Mouse (Mus musculus) spleen, postnatal 4 days (tissue): ENCODE measurements around the gene Ifi204.
"Not testable (repeated sequence)": the region's sequence is repeated elsewhere in the genome, so short reads cannot be mapped to it uniquely, and the experiment has no call there.

Experiments used
- DNase-seq, 2 experiments: peaks; one replicate each; pipeline ENCODE4 v3.0.0; 2022; ENCODE audit warnings: low spot score in 2 of 2

The Ifi204 gene

DNA sequence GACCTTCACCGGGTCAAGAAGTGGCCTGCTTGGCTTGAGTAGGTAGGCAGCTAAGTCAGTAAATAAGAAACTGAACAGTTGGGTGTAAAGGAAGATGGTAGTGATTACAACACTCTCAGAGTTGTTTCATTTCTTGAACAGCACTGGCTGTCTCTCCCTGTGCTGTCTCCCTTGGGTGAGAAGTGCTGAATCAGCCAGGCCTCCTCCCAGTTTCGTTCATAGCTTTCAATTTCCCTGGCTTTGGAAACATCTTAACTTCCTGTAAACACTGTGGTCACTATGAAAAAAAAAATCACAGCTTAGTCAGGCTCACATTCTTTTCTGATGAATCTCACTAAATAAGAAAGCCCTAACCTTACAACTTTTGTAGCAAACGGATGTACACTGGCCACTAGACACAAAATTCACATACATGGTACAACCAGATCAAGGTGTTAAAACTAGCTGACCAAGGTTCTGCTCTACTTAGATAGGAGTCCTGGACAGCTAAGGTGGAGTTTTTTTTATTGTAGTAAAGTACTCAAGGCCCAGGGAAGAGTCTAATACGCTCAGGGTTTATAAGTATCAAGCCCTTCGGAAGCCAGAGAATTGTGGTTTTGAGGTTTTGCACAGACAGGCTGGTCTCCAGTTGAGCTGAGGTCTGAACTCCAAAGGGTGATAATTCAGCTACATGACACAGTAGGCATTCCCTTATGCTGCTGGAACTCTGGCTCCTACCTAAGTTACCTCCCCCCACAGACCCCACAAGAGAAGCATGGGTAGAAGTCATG is at the start of gene Ifi204:
TSS of gene Ifi204 (minus strand) at position 96 of the 770 bp plus-strand sequence.
- DNase-seq, result not testable (repeated sequence)

DNA sequence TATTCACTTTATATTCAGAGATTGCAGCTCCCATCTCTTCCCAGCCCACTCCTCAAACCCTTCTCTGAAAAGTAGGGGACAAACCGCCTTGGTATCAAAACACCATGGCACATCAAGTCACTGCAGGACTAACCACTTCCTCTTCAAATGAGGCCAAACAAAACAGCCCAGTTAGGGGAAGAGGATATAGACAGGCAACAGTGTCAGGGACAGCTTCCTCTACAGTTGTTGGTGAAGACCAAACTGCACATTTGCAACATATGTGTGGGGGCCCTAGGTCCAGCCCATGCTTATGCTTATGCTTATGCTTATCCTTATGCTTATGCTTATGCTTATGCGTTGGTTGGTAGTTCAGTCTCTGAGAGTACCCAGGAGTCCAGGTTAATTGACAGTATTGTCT is 42.6 kb upstream of the Ifi204 start:
- DNase-seq, result peak; percentile 22 to 58

DNA sequence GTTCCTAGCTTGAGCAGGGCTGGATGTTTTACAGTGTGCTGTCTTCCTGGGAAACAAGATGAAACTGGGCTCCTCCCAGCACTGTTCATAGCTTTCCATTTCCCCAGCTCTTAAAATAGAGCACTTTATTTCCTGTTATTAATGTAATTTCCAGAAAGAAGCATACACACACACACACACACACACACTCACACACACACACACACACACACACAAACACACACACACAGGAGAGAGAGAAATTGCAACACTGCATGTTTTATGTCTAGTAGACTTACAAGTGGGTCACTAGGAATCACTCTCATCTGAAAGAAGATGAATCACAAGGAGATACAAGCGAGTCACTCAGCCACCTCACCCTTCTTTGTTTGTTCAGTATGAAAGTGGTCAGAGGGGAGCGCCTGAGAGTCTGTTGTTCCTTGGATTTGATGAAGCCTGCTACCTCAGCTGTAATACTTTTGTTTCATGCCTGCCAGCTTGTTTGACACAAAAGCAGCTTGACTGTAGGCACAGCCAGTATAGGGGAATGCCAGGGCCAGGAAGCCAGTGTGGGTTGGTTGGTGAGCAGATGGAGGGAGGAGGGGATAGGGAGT is 36.0 kb upstream of the Ifi204 start:
- not testable (repeated sequence) for DNase-seq

DNA sequence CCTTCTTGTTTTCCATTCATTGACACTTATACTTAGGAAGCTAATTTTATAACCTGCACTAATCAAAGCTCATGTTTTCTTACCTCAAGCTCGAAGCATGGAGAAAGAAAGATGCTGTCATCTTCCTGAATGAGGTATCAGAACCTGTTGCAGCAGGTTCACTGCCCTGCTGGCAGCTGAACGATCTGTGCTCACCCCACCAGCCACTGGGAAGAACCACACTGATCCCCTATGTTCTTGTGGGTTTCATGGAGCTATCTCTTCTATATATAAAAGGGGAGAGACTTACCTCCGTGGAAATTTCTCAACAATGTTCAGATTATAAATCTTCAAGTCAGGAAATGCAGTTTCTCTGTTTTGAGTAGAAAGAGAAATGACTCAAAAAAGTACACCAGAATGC is 35.5 kb upstream of the Ifi204 start:
- DNase-seq, result not testable (repeated sequence)

DNA sequence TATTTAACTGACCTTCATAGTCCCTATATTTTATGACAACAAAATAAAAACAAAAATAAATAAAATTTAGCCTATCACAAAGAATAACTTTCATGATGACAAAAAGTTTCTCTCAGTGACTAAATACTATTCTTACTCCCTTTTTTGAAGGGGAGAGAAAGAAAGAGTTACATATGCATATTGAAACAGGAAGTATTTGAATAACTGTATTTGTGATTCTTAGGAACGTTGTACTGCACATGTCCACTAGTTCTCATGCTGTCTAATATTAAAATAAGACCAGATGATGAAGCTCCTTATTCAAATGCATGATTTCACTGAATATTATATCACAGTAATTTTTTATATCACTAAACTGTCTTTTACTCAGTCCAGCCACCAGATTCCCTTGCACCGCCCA is 35.0 kb upstream of the Ifi204 start:
- not testable (repeated sequence) for DNase-seq

DNA sequence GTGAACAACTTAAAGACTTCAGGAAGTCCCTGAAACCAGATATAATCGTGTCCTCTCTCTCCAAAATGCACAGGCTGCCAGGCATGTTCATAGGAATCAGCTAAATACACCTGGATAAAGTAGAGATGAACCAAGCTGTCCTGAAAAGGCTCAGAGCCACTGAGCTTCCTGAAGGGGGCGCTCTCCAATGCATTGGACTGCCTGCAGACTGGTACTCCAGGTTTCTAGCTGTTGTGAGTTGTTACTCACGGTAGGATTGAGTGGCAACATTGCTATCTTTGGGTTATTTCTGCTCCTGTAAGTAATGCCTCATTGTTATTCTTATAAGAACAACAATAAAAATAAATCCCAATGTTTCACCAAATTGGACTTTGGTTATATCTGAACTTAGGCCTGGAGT is 6.7 kb upstream of the Ifi204 start:
- DNase-seq, result not testable (repeated sequence)

DNA sequence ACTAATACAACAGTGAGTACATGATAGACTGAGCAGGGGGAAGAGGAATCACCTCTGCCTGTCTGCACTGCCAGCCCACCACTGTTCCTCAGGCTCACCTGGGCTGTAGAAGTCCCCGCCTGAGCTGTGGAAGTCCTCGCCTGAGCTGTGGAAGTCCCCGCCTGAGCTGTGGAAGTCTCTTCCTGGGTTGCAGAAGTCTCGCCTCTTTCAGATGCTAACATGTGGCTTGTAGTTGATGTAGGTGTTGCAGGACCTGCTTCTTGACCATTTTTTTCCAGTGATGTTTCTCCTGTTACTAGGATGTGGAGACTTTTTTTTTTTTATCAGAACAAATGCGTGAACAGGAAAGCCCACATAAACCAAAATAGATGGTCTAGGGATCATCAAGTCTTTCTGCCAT is 6.7 kb downstream of the Ifi204 start:
- DNase-seq, result not testable (repeated sequence)

DNA sequence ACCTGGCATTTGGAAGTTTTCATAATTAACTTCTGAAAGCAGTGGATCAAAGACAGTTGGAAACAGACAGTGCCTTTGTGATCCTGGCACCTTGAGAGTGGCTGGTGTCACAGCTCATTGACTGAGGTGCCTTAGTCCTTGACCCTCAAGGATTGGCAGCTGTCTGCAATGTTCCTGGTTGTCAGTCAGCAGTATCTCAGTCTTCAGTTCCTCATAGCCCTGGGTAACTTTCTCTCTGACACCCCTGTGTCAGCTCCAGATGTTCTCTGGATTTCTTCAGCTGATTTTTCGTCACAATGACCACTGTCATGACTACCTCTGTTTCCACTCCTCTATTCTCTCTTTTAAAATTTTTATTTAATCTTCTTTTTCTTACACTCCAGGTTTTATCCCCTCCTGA is 24.5 kb downstream of the Ifi204 start:
- no peak for DNase-seq

DNA sequence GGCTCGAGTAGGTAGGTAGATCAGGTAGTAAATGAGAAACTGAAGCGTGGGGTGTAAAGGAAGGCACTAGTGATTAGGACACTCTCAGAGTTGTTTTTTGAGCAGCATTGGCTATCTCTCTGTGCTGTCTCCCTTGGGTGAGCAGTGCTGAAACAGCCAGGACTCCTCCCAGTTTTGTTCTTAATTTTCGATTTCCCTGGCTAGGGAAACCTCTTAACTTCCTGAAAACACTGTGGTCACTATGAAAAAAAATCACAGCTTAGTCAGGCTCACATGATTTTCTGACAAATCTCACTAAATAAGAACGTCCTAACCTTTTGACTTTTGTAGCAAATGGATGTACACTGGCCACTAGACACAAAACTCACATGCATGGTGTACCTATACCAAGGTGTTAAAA is 25.1 kb downstream of the Ifi204 start, which contains the start of gene Ifi207:
TSS of gene Ifi207 (minus strand) at position 92 of the 400 bp plus-strand sequence.
- DNase-seq, result no peak

DNA sequence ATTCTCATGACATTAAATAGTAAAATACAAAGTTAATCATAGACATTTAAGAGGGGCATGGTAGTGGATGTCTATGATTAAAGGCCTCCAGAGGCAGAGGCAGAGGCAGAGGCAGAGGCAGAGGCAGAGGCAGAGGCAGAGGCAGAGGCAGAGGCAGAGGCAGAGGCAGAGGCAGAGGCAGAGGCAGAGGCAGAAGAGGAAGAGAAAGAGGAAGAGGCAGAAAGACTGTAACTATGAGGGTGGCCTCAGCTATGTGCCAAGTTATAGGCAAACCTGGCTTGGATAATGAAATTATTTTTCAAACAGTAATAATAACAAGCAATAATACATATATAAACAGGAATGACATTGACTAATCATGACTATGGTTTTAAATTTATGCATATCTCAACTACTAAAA is 26.2 kb downstream of the Ifi204 start:
- DNase-seq, result no peak

DNA sequence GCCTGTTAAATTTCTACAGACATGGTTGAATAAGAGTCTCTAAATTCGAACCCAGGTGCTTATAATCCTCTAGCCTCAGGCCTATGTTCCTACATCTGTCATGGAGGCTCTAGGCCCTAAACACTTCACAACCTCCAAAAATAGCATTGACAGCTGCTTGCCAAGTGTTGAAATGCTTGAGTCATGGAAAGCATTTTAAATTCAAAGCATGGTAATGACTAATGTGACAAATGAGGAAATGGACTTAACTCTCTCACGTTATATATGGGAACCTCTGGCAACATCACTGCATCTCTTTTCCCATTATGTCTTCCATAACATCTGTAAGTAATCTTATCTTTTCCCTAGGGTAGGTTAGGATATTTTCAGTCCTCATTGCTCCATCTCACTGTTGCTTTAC is 29.8 kb downstream of the Ifi204 start:
- no peak for DNase-seq

DNA sequence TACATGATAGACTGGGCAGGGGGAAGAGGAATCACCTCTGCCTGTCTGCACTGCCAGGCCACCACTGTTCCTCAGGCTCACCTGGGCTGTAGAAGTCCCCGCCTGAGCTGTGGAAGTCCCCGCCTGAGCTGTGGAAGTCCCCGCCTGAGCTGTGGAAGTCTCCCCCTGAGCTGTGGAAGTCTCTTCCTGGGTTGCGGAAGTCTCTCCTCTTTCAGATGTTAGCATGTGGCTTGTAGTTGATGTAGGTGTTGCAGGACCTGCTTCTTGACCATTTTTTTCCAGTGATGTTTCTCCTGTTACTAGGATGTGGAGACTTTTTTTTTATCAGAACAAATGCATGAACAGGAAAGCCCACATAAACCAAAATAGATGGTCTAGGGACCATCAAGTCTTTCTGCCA is 31.7 kb downstream of the Ifi204 start:
- not testable (repeated sequence) for DNase-seq

DNA sequence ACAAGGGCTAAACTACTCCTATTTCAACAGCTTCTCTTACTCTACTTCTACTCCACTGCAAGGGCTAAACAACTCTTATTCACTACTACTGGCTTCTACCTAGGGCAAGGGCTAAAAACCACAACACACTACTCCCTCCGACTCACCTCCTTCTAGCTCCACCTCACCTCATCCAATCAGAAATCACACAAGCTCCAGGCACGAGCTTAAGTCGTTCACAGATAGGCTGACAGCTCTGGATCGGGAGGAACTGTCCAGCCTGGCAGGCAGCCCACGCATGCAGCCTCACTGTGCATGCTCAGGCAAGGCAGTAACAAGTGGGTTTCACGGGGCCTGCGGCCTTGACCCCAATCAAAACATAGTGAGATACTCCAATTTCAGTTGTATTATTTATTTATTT is 33.5 kb downstream of the Ifi204 start:
- DNase-seq, result no peak
